Mouse (Mus musculus): ENCODE data around the gene Cdc7. TPM values are rescaled to one million over a fixed set of nuclear protein-coding genes. Genes with fewer than 3 reads are reported as not detected.
"Not testable (repeated sequence)": the region's sequence is repeated elsewhere in the genome, so short reads cannot be mapped to it uniquely, and the experiment has no call there.

Cdc7 gene
- total RNA-seq (2021): 10 to 100 TPM; 14.0 to 15.9 TPM

DNA sequence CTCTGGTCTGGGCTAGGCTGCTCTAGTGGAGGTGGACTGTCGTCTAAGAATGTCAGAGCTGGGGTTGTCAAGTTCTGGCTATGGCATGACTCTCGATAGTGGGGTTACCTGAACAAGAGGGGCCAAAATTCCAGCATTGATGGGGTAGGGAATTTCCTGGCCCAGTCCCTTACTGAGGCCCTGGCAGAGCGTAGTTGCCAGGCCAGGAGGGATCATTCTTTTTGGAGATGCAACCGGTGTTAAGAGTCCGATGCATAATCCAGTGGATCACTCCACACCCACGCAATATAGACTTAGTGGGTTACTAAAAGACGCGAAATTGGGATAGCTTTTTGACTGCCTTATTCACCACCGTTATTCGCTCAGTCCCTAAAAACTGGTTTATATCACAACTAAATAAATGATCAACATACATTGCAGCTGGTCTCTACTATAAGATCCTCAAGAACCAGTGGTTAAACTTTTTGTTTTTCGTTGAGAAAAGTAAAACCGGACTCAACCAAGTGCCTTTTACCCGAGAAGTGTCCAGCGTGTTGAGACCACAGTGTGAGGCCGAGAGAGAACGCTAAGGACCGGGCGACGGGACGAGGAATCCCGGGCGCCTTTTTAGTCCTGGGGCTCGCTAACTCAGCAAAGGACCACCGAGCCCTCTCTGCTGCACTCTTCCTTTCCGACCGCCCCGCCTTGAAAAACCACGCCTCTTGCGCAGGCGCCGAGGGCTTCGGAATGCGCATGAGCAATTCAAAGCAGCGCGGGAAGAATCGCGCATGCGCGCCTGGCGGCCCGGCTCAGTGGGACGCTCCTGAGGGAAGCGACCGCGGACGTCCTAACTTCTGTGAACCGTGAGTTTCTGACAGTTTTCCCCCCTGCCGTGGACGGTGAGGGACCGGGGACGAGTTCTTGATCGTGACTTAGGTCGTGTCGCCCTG lies at the start of gene Cdc7:
Gene Cdc7 (plus strand): TSS at position 739 of the 929 bp plus-strand sequence.
- peak; percentile 87 to 93 for DNase-seq (ENCODE audit: extremely low spot score in 1 of 2, low spot score in 2 of 2)
- intact Hi-C loops (cut with DNase I): no loop called here

DNA sequence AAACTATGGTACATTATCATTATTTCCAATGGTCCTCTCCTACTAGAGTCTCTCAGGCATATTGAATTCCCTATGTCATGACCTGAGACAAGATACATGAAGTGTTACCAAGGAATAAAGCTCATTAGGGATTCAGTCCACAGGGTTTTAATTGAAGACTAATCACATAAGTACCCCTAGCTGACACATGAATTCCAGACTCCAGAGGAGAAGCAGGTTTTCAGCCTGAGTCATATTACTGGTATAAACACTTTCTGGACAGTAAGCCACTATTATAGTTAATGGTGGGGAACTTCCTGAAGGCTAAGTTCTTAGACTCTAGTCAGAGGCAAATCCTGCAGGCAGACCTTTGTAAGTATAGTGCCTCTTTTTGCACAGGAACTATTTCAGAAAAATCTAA lies 44.8 kb upstream of the Cdc7 start:
- intact Hi-C loops (cut with DNase I): no loop called here

DNA sequence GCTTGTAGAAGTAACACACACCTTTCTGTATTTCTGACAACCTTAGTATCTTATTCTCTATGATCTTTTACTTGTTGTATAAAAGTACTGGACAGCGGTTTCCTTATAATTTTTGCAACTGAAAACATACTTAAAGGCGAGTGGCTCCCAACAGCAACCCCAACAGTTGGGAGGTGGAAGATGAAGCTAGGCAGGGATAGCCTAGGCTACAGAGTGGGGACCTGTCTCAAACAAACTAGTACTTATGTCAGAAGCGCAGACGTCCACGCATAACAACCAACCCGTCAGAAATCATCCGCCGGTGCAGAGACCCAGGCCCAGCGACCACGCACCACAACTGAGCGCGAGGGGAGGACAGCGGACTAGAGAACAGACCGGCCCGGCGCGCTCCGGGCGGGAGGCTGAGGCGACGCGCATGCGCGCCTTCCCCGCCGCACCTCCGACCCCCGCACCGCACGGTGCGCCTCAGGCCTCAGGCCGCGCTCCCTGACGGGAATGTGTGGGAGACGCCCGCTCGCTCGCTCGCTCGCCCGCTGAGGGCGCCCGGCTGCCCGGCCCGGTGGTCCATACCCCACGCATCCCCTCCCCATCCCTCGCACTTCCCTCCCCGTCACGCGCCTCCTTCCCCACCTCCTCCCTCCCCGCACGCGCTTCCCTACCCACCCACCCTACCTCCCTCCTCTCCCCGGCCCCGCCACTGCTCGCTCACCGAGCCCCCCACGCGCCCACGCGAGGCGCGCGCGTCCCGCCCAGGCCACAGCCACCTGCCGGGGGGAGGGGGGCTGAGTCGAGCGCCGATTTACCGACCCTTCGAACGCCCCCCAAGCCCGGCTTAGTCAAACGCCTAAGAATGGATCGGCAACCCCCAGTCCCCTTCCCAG lies 38.4 kb upstream of the Cdc7 start, which contains the start of gene Hfm1:
Gene Hfm1 (minus strand): TSS at position 834 of the 881 bp plus-strand sequence.
- intact Hi-C loops (cut with DNase I): no loop called here
- DNase-seq (ENCODE audit: extremely low spot score in 1 of 2, low spot score in 2 of 2): peak; percentile 20 to 78

More for the DNA sequence above, 44.8 kb upstream of the Cdc7 start:
- no peak for DNase-seq (ENCODE audit: extremely low spot score in 1 of 2, low spot score in 2 of 2)

GRCm38 (mm10) chr5:106926369-106926686 lies 37.8 kb upstream of the Cdc7 start:
- DNase-seq (ENCODE audit: extremely low spot score in 1 of 2, low spot score in 2 of 2): no peak
- intact Hi-C loops (cut with DNase I): no loop called here

GRCm38 (mm10) chr5:106927996-106928395 lies 36.1 kb upstream of the Cdc7 start:
- DNase-seq (ENCODE audit: extremely low spot score in 1 of 2, low spot score in 2 of 2): no peak
- intact Hi-C loops (cut with DNase I): no loop called here

DNA sequence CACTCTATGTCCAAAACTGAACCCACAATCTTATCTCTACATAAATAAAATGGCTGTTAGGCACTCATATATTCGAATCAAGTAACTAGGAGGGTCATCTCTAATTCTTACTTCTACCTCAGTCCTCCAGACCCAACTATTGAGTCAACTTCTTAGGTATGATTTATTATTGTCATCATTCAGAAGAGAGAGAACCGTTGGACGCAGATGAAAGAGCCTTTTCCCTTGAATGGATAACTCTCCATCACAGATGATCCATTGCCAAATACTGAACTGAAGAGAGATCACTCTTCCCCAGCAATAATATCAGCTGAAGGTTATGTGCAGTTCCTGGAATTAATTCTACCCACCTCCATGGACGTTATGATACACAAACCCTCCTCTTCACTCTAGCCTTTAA lies 17.8 kb upstream of the Cdc7 start:
- no peak for DNase-seq (ENCODE audit: extremely low spot score in 1 of 2, low spot score in 2 of 2)
- intact Hi-C loops (cut with DNase I): no loop called here

DNA sequence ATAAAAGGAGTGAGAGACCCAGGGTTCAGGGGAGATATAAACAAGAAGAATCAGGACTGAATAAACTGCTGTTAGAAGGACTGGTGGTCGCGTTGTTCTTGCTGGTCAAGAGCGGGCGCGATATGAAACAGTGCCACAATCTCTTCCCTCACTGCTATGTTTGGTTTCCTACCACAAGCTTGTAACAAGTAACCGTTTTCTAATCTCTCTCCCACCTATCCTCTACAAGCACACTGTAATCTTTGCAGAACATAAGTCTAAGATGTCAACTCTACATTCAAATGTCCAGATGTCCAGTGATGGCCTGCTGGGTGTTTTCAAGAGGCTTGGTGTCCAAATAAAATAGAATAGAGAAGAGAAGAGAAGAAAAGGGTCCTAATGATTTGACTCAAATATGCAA lies 15.4 kb upstream of the Cdc7 start:
- intact Hi-C loops (cut with DNase I): no loop called here
- DNase-seq (ENCODE audit: extremely low spot score in 1 of 2, low spot score in 2 of 2): no peak

DNA sequence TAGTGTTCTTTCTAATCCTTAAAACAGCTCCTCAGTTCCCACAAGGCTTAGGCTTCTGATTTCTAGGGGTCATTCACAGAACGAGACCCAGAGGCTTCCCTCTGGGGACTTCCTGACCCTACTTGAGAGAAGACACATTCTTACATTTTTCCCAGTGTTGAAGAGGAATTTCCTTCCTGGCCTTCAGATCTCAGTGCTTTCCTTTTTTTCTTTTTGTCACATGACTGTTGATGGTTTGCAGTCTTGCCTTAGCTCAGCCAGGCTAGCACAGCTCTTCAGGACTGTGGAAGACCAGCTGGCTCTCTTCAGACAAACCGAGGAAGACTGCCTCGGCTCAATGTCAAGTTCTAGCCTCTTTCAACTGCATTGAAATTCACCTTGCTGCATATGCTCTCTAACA lies 7.7 kb upstream of the Cdc7 start:
- intact Hi-C loops (cut with DNase I): no loop called here
- DNase-seq (ENCODE audit: extremely low spot score in 1 of 2, low spot score in 2 of 2): no peak

DNA sequence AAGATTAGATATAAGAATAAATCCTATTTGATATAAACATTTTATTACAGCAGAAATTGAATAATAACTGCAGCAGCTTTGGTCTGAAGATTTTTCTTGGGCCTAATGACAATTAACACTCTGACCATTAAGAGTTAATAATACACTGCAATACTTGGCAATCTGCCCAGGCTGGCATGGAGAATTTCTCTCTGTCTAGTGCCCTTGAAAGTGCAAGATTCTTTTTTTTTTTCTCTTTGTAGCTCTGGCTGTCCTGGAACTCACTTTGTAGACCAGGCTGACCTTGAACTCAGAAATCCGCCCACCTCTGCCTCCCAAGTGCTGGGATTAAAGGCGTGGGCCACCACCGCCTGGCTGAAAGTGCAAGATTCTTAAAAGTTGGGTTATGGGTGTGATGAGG lies 5.1 kb upstream of the Cdc7 start:
- no peak for DNase-seq (ENCODE audit: extremely low spot score in 1 of 2, low spot score in 2 of 2)
- intact Hi-C loops (cut with DNase I): no loop called here

- intact Hi-C loops (cut with DNase I): no loop called here
- no peak for DNase-seq (ENCODE audit: extremely low spot score in 1 of 2, low spot score in 2 of 2)
Observed at GRCm38 (mm10) chr5:106960451-106960850, 3.7 kb upstream of the Cdc7 start.

DNA sequence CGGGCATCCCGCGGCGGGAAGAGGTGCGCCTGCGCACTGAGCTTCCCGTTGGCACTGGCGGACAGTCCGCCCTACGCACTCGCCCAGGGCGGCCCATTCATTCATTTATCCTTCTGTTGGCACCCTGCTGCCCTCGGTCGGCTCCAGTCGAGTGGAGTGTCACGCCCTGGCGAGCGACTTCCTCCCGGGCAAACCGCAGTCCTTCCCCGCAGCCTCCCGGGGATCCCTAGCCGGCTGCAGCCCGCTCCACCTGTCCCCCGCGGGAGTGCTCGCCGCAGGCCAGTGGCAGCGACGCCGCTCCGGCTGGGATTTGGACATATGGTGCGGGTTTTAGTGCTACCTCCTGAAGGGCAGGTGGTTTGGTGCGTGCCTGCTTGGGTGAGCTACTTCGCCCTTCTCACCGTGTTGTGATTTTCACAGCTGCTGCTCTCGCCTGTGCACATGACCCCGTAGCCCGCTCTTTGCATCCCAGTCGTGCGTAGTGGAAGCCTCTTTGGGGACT lies 442 bp downstream of the Cdc7 start:
- DNase-seq (ENCODE audit: extremely low spot score in 1 of 2, low spot score in 2 of 2): no peak
- intact Hi-C loops (cut with DNase I): loop anchor here (5.0 kb wide), 1 partner anchor 102 kb away; no protein-coding TSS in a partner anchor

DNA sequence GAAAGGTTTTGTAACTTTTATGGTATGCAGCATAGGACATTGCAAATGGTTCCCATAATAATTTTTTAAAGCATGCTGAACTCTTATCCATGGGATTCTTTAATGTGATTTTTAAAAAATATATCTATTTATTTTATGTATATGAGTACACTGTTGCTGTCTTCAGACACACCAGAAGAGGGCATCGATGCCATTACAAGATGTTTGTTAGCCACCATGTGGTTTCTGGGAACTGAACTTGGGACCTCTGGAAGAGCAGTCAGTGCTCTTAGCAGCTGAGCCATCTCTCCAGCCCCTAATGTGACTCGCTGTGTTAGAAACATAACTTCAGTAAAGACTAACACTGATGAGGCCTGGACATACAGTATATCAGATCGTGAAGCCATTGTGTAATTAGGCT lies 2.3 kb downstream of the Cdc7 start:
- intact Hi-C loops (cut with DNase I): loop anchor here (5.0 kb wide), 1 partner anchor 104 kb away; no protein-coding TSS in a partner anchor

DNA sequence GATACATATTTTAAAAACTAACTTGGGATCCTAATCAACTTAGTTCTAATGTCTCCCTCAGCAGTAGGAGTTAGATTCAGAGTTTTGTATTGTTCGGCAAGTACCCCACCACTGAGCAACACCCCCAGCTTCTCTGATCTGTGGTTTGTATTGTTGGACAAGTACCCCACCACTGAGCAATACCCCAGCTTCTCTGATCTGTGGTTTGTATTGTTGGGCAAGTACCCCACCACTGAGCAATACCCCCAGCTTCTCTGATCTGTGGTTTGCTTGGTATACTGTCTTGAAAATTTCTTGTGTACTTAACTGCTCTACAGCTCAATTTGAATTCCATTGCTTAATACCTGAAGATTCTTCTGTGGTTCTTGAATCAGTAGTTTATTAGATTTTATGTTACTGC lies 3.5 kb downstream of the Cdc7 start:
- intact Hi-C loops (cut with DNase I): loop anchor here (5.0 kb wide), 1 partner anchor 105 kb away; no protein-coding TSS in a partner anchor
- no peak for DNase-seq (ENCODE audit: extremely low spot score in 1 of 2, low spot score in 2 of 2)

More for the DNA sequence above, 2.3 kb downstream of the Cdc7 start:
- no peak for DNase-seq (ENCODE audit: extremely low spot score in 1 of 2, low spot score in 2 of 2)

DNA sequence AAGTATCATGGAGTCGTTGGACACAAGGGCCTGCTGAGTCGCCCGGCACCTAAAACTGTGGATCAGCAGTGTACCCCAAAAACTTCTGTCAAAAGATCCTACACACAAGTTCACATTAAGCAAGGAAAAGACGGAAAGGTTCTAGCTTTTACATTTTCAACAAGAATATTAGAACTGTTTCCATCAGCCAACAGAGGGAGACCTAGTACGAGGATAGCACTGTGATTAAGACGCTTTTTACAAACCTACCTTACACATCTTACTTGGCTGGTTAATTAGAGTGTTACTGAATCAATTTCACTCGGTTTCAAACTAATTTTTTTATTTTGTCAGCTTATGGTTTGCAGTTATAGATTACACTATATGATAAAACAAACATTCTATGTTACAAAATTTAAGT lies 9.8 kb downstream of the Cdc7 start:
- no peak for DNase-seq (ENCODE audit: extremely low spot score in 1 of 2, low spot score in 2 of 2)
- intact Hi-C loops (cut with DNase I): no loop called here

- intact Hi-C loops (cut with DNase I): no loop called here
- no peak for DNase-seq (ENCODE audit: extremely low spot score in 1 of 2, low spot score in 2 of 2)
Observed at GRCm38 (mm10) chr5:106979156-106979555, 15.0 kb downstream of the Cdc7 start.

DNA sequence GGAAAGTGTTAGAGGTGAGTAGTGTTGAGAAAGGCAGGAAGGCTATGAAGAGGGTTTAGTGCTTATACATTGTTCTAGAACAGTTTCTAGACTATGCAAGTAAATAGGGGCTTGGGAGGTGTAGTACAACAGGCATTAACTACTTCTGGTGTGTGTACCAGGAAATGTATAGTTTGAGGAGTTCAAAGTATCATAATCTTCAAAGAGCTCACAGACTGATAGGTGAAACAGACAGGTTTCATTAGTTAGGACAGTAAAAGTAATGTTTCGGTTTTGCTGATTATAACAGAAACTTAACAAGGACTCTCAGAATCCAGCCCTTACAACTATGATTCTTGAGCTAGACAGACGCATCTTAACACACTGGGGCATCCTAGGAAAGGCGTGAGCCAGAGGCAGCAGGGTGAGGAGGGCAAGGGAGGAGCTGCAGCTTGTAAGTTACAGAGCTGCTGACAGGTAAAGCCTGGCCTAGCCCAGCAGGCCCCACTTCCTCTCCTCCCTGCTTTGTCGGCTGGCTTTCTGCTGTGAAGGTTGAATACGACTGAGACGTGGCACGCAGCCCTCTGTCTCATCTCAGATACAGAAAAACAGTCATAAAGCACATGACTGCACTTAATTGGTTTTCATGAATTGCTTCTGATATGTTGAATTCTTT lies 18.3 kb downstream of the Cdc7 start:
- intact Hi-C loops (cut with DNase I): no loop called here
- no peak for DNase-seq (ENCODE audit: extremely low spot score in 1 of 2, low spot score in 2 of 2)

DNA sequence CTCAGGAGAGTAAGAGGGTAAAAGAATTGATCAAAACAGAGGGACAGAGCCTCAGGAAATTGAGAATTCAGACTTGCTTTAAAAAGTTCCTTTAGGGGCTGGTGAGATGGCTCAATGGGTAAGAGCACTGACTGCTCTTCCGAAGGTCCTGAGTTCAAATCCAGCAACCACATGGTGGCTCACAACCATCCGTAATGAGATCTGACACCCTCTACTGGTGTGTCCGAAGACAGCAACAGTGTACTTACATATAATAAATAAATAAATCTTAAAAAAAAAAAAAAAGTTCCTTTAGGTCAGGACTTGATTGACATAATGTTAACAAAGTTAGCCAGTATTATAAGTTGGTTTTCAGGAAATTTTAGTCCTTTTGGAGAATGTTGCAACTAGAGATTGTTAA lies 20.8 kb downstream of the Cdc7 start:
- DNase-seq (ENCODE audit: extremely low spot score in 1 of 2, low spot score in 2 of 2); intact Hi-C loops (cut with DNase I): not testable (repeated sequence)

GRCm38 (mm10) chr5:106985594-106985993 lies 21.5 kb downstream of the Cdc7 start:
- DNase-seq (ENCODE audit: extremely low spot score in 1 of 2, low spot score in 2 of 2): no peak
- intact Hi-C loops (cut with DNase I): no loop called here

GRCm38 (mm10) chr5:106989181-106989580 lies 25.1 kb downstream of the Cdc7 start:
- DNase-seq (ENCODE audit: extremely low spot score in 1 of 2, low spot score in 2 of 2): no peak
- intact Hi-C loops (cut with DNase I): no loop called here
